Mouse (Mus musculus): ENCODE data around the gene Foxd1.
A peak's percentile ranks its signal among the peaks of the same experiment; 100 is the strongest.

Gene Foxd1

DNA sequence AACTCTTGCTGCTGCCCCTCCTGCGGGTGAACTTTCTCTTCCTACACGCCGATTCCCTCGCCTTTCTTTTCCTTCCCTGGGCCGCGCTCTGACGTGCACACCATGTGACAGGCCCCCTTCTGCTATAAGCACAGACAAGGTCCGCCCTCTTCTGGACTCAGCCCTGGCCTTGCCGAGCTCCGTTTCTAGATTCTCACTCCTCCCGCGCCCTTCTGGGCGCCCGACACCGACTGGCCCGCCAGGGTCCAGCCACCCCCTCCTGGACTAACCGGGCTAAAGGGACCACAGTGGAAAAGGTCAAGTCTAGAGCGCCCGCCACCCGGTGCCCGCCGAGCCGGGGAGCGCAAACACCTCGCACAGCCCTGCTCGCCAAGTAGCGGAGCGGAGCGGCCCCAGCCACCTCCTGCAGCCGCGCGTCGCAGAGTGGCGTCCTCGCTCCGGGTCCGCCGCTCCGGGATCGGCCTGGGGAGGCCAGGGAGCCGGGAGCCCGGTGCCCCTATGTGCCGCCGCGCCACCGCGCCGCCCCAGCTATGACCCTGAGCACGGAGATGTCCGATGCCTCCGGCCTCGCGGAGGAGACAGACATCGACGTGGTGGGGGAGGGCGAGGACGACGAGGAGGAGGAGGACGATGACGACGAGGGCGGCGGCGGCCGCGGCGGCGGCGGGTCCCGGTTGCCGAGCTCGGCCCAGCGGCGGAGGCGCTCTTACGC is at the start of gene Foxd1:
Gene Foxd1, plus strand, starts transcription at position 153 of the 712 bp plus-strand sequence.
- peak in 1 of 2 experiments; percentile 34 for DNase-seq

DNA sequence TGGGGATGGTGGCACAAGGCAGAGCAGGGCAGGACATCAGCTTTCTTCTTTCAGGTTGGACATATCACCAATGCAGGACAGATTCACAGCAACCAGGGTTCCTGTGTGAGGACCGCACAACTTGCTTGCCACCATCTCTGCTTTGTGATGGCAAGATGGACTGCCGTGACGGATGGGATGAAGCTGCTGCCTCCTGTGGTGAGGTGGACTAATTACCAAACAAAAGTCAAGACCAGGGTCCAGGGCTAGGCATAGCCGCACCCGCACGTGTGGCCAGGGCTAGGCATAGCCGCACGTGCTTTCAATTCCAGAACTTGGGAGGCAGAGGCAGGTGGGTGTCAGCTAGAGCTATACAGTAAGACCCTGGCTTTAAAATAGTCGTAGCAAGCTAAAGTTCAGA is 48.8 kb upstream of the Foxd1 start:
- no peak for DNase-seq

DNA sequence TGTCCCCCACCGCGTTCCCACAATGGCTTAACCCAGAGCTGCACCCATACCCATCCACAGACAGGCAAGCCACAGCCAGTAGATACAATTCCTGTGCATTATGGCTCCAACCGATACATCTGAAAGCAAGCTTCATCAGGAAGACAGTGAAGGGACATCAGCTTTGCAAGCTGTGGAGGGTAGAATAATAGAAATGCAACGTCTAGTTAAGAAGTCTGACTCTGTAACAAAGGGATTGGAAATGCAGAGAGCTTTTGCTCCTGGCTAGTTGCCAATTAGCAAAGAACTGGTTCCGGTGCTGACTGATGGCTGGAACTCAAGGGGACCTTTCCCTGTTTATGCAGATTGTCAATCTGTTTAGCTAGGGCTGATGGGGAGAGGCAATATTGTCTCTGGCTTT is 47.6 kb upstream of the Foxd1 start:
- no peak for DNase-seq

DNA sequence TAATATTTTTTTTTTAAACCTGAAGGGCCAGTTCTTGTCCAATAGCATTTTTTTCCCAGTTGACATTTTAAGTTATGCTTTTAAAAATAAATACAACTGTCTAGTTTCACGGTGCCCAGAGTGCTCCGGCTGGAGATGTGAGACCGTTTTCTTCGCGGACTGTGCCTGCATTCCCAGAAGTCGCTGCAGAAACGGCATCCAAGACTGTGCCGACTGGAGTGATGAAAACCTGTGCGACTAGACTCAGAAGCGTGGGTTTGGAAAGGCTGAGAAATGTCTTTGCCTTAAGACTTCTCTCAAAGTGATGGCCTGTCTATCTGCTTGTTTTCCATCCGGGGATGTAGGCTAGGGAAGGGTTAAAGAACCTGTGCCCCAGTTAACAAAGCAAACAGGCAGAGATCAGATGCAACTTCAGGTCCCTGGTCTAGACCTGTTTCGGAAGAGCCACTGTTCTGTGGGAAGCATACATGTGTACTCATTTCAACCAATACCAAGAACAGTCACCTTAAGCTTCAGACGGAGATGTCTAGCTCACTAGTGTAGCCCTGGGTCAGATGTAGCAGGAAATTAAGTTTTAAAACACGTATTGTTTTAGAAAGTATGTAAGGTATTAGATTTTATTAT is 47.1 kb upstream of the Foxd1 start:
- DNase-seq: no peak

DNA sequence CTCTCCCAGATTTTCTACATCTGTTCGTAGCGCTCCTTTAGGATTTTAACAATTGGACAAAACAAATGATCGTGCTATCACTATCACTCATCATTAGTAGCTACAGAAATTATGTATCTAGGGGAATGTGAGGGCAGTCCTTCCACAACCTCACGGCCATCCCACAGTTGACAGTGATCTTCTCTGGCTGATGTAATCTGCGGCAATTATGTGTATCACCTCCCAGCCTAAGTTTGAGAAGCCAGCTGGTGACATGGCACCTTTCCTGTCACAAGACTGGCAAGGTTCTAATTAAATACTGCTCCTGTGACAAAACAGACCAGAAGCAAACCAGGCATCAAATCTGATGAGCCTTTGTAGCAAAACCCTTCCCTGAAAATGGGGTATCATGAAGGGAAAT is 46.0 kb upstream of the Foxd1 start:
- no peak for DNase-seq

- DNase-seq: no peak
Observed at GRCm38 (mm10) chr13:98308724-98309123, 45.3 kb upstream of the Foxd1 start.

DNA sequence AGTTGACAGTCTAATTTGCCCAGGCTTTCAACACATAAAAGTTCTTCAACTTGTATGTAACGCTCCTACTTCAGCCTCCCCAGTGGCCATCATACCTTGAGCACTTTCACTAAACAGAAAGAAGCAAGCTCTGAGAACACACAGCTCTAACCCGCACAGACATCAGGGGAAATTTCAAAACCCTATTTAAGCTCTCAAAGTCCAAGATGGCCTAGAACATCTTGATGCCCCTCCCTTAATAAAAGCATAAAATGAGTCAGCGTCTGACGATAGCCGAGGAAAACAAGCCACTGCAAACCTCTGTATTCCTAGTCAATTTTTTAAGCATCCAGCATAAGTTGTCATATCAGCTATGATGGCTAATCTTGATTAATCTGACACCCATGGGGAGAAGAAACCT is 42.4 kb upstream of the Foxd1 start:
- DNase-seq: no peak

DNA sequence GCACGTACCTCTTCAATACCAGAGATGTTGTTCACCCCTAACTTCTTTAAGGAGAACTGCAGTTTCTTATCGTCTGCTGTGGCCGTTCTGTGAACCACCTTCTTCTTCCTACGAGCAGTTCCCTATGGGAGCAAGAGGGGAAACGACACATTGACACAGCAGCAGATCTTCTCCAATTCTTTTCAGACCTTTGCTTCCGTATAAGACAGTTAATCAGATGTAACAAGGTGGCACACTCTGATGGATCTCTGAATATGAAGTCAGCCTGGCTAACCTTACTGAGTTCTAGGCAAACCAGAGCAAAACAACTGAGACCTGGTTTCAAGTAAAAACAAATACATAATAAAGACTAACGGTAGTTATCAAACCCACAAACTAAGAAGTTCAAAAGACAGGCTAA is 40.4 kb upstream of the Foxd1 start:
- no peak for DNase-seq

DNA sequence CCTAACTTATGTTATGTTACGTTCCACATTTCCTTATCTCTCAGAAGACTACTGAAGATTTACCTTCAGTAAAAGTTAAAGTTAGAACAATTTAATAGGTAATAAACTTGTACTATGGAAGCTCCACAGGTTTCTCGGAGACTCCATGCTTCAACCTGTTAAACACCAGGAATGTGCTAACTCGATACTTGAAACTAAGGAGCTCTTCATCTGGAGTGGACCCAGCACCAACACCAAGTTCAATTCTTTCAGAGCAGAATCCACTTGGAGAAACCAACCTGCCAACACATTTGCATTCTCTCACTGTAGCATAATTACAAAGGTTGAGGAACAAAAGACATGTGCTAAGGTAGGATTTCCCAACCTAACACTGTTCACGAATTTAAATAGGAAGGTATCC is 38.9 kb upstream of the Foxd1 start:
- no peak for DNase-seq

- no peak for DNase-seq
Observed at GRCm38 (mm10) chr13:98316140-98316479, 37.9 kb upstream of the Foxd1 start.

- peak; percentile 96 for DNase-seq
Observed at GRCm38 (mm10) chr13:98316480-98317245, 37.4 kb upstream of the Foxd1 start, which contains the start of gene Btf3. Gene Btf3 (minus strand): TSS chr13:98317006.

- DNase-seq: no peak
Observed at GRCm38 (mm10) chr13:98317246-98317677, 36.8 kb upstream of the Foxd1 start.

DNA sequence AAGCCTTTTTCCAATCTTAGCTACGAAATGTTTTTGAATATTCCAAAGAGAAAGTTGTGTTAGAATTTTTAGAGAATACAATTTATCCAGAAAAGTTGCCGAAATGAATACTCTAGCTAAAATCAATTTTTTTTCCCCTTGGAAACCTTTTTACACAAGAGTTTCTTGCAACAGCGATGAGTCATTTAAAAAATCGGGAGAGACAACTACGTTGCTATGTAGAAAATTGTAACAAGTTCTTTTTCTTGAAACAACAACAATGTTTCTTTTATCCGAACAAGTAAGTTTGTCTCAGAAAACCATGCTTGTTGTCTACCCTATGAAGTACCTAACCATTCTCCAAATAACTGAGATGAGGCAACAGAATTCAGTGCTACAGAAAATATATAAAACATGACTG is 36.1 kb upstream of the Foxd1 start:
- DNase-seq: no peak

DNA sequence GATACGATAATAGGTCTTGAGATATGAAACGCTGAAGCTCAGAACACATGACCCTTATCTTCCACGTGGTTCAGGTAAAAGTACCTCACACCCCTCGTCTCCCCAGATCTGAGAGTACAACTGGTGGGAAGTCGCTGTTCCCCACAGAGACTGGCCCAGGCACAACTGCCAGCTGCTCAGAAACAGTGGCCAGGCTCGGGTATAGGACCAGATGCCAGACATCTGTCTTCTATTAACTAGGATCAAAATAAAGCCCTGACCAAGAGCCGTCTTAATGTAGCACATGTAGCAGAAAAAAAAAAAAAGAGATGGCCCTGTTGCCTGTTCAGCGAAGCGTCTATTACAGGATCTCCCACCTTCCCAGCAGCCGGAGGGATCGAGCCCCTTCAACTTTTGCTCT is 29.0 kb upstream of the Foxd1 start:
- DNase-seq: no peak

- peak in 1 of 2 experiments; percentile 11 for DNase-seq
Observed at GRCm38 (mm10) chr13:98332106-98332505, 21.9 kb upstream of the Foxd1 start.

DNA sequence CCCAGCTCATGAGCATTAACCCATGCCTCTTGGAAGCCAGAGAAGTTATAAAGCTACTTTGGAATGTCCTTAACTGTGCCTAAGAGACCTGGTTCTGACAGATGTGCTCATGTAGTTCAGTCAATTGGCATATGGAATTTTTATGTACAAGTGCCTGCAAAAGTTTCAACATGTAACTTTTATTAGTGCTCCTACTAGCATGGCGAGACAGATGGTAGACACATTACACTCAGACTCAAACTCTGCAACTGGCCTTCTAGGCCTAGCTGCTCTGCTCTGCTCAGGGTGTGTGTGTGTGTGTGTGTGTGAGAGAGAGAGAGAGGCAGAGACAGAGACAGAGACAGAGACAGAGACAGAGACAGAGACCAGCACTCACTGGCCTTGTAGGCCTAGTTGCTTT is 17.8 kb upstream of the Foxd1 start:
- no peak for DNase-seq

DNA sequence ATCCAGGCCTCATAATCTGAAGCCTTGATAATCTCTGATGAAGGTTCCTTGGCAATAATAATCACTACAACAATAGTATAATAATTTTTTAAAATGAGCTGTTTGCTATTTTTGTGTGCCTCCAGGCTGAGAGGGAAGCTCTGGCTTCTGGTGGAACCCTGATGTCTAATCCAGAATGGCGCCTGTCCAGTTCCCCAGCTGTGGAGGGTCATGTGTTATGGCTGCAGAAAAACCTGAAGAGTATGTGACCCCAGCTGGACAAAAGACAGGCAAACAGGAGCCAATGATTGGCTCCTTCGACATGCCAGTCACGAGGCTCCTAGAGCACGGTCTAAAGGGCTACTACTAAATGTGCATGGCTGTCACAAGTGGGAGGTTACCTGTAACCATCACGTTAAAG is 13.5 kb upstream of the Foxd1 start:
- DNase-seq: no peak

DNA sequence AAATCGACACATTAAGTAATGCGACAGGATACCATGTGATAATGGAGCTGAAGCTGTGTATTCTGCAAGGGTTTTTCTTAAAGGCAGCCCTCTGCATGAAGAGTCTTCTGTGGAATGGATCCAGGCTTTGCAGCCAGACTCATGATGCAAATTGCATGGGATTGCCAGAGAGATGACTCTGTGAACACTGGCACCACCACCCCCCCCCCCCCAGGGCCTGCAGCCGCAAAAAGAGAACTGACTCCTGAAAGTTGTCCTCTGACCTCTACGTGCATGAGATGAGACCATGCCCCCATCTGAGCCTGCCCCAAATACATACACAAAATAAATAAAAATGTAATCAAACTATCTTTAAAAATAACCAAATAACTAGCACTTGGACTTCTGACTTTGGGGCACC is 4.6 kb upstream of the Foxd1 start:
- no peak for DNase-seq

GRCm38 (mm10) chr13:98351527-98351926 is 2.5 kb upstream of the Foxd1 start:
- DNase-seq: peak; percentile 19 to 56

- peak in 1 of 2 experiments; percentile 28 for DNase-seq
Observed at GRCm38 (mm10) chr13:98352381-98352975, 1.6 kb upstream of the Foxd1 start.

- peak in 1 of 2 experiments; percentile 25 for DNase-seq
Observed at GRCm38 (mm10) chr13:98353709-98354089, 343 bp upstream of the Foxd1 start.

- peak in 1 of 2 experiments; percentile 42 for DNase-seq
Observed at GRCm38 (mm10) chr13:98354871-98355558, 973 bp downstream of the Foxd1 start.

All from cerebellum, postnatal 14 days (tissue).